Mouse (Mus musculus): ENCODE measurements around the gene Car11.

Car11 gene

DNA sequence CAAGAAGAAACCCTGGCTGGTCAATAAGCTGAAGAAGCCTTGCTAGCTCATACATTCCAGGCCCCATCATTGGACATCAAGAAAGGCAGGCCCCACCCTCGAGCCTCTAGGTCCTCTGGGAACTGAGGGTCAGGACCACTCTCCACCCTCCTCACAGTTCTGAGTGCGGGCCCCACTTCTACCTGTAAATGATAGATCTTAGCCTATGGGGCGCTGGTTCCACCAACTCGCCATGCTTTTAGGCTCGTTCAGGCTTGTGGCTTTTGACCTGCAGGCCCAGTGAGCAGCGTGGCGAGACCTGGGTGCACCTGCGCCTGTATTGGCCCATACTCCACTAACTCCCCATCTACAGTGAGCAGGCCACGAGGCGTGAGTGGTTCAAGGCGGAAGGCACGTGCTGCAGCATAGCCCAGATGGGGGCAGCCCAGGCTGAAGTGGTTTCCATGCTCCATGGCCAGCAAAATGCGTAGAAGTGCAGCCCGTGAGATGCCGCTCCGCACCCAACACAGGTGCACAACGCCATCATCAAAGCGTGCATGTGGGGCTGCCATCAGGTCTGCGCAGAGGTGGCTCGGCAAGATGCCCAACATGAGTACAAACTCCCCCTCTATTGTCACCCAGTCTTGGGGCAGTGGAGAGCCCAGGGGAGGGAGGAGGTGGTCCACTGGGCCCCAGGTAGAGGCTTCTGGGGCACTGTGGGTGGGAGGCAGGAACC is 11.0 kb downstream of the Car11 start:
- no peak for DNase-seq (ENCODE audit: low spot score in 2 of 2)

DNA sequence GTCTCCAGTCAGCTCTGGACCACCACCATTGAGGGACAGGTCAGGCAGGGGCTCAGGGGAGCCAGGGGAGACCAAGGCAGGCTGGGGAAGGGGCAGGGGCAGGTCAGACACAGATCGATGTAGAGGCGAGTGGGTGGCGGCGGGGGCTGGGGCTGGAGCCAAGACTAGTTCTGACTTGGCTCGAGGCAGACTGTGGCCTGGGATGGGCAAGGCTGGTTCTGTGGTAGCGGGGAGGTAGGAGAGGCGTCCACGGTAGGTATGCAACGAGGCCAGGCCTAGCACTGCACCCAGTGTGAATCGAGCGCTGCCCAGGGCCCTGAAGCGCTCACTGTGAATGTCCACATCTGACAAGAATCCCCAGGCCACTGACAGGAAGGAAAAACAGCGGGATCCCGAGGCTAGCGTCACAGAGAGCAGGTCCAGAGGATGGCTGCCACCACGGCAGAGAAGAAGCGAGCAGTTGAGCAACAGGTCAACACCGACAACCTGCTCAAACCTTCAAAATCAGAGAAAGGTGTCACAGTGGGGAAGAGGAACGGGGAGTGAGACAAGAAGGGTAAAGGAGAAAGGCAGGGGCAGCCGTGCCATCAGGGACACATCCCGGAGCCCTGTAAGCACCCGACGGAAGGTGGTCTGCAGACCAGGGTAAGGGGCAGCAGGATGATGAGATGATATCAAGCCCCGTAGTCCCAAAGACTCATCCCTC is 11.8 kb downstream of the Car11 start:
- no peak for DNase-seq (ENCODE audit: low spot score in 2 of 2)

DNA sequence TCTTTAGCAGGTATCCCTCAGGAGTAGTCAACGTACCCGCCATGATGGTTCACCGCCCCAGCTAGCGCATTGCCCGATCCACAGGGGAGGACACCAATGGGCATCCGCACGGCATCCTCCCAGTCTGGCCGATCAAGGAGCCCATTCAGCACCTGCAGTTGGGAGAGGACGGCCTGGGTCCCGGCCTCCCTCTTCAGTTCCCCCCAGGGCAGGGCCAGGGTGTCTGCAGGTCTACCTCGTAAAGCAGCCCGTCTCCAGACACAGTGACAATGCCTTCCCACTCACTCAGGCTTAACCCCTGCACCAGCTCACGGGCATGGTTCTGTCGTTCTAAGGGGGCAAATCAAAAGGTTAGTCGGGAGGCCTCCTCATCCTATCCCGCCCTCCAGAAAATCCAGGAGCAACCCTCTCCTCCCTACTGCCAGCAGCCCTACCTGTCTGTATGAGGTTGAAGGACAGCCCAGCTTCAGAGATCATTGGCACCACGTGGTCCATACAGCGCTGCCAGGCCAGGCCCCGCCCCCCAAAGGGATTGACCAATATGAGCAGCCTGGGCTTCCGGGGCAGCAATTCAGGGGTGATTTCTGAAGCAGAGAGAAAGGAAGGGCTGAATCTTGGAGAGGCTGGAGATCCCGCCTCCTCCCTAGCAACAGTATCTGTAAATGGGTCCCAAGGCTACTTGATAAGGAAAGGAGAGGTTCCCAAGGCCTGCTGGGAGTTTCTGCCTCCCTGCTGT is 12.5 kb downstream of the Car11 start:
- DNase-seq (ENCODE audit: low spot score in 2 of 2): no peak

DNA sequence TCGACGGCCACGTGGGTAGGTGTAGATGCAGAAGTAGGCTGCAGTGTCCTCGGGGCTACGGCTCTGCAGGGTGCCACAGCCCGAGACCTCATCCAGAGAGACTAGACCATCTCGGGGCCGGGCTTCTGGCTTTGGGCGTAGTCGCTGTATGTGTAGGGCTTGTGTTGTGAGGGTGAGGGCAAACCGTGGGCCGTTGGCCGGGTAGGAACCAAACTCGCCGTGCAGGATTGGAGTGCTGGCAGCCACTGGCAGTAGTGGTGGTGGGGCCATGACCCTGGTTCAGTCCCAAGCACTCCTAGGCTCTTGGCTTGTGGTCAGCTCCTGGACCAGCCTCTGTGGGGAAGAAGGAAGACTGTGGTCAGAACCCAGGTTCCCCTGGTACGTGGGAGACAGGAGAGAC is 13.8 kb downstream of the Car11 start:
- DNase-seq (ENCODE audit: low spot score in 2 of 2): no peak

DNA sequence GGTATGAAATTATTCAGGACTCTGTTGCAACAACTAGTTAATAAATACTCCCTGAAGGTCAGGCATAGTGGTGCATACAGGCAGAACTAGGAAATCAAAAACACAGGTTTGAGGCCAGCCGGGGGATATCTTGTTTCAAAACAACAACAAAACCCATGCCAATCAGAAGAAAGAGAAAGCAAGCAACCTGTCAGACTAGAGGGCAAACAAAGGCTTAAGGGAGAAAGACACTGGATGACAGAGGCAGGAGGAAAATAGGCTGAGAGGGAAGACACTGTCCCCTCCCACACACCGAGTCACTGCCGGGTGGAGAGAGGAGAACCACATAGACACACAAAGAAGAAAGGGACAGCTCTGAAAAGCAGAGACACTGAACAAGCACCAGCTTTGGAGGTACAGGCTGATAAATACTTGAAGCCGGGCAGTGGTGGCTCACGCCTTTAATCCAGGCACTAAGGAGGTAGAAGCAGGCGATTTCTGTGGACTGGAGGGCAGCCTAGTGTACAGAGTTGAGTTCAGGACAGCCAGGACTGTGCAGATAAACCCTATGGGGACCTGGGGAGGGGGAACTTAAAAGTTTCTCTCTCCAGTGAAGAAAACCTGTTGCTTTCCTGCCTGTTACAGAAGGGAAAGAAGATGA is 14.4 kb downstream of the Car11 start:
- DNase-seq (ENCODE audit: low spot score in 2 of 2): no peak

DNA sequence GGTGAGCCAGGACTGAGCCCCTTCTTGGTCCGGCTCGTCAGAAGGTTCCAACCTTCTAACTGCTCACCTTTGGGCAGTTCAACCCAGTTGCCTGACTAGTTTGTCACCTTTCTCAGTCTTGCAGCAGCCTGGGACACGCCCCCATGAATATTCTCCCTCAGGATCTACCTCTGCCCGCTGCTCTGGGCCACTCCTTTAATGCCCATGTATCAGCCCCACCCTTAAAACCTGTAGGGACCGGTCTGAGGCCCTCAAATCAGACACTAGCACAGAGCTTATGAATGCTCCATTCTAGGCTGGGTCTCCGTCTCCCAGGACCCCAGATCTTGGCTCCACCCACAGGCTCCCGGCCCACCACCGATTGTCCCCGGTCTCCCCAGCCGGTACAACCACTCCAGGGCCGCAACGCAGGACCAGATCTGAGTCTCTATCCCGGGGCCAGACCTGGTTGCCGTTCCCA is 15.0 kb downstream of the Car11 start:
- DNase-seq (ENCODE audit: low spot score in 2 of 2): no peak

DNA sequence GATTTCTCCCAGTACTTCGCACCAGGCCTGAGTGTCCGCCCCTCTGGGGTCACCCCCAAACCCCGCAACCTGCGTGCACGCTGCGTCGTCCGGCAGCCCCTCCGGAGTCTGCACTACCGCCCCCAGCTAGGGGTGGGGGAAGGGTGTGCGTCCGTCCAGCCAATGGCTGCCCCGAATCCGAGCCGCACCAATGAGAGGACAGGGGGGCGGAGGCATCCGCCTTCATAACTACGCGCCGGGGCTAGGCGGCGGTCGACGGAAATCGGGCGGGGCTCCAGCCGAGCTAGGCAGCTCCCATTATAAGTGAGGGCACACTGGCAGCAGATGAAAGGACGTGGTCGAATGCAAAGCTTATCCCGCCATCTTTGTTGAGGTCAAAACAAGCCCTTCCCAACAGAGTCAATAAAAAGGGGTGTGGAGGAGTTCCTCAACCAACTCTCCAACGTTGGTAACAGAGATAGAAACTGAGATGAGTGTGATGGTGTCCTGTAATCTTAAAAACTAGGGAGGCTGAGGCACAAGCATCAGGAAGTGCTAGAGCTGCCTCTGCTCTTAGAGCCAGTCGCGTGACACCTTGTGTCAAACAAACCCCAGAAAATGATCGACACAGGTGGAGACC is 15.6 kb downstream of the Car11 start, which contains the start of gene Rpl18:
Gene Rpl18, plus strand, starts transcription at position 368 of the 619 bp plus-strand sequence.
- peak; percentile 84 to 96 for DNase-seq (ENCODE audit: low spot score in 2 of 2)

DNA sequence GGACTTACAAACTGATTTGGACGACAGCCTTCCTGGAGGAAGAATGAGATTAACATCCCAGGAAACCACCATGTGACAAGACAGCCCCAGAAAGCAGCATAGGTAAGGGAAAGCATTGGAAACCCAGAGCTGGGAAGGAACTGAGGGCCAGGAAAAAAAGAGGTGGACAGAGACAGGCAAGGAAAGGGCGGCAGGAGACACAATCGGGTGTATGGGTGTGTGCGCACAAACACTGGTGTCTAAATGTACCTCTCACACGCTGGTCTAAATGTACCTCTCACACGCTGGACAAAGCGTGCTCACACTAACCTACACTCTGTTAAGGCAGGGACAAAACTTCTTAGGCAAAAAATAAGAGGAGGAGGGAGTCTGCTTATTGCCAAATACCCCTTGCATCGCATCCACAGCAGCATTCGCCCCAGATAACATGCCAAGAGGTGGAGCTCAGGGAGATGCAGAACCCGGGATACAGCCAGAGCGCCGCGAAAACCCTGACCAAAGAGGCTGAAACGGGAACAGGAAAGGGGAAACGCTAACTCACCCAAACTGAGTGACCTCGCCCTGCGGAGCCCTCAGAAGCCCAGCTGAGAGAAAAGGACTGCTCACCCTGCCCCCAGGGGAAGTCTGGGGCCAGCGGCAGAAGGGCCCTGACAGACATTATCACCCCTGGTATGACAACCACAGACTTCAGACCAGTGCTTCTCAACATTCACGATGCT is 16.3 kb downstream of the Car11 start:
- DNase-seq (ENCODE audit: low spot score in 2 of 2): peak; percentile 23 to 46

DNA sequence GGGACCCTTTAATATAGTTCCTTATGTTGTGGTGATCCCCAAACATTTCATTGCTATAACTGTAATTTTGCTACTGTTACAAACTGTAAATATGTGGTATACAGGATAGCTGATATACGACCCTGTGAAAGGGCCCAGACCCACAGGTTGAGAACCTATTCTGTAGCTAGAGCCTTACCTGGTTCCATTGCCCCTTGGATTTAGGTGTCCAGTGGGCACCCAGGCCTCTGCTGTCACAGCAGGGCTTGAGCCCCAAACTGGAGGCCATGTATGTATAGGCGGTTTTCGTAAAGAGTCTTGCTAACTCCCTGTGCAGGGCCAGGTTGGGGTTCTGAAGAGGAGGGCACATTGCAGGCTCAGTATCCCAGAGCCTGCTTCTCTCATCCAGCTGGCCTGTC is 16.8 kb downstream of the Car11 start:
- DNase-seq (ENCODE audit: low spot score in 2 of 2): no peak

DNA sequence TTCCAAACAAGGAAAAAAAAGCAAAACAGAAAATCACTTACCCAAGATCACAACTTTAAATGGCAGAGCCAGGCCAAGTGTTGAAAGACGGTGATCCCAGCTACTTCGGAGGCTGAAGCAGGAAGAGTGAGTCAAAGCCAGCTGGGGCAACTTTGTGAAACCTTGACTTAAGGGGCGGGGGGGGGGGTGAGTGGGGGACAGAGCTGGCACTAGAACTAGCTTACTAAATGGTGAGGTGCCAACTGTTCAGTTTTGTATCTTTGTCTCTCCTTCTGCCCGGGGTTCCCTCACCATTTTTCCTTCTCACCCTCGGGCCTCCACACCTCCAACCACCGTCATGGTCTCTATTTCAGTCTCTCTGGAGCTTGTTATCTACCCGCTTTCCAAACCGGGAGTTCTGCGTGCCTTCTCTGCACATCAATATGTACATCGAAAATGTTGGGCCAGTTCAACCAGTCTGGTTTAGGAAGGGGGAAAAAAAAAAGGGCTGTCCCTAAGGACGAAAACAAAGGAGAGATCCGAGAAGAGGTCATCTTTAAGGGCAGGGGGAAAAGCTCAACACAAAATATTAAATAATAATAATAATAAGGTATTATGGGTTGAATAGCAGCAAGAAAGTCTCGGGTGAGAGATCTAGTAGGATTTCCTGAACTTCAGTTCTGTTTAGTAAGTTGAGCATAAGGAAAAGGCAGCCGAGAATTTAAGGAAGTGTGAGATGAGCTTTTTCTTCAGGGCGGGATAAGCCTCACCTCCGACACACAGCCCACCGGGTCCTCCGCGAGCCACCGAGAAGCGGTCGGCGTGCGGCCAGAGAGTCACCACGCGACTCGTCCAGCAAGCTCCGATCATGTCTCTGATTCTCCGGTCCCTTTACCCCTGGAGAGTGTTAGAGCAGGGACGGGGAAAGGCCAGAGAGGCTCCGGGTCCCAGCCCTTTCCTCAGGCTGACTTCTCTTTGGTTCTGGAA is 17.6 kb downstream of the Car11 start:
- DNase-seq (ENCODE audit: low spot score in 2 of 2): no peak

DNA sequence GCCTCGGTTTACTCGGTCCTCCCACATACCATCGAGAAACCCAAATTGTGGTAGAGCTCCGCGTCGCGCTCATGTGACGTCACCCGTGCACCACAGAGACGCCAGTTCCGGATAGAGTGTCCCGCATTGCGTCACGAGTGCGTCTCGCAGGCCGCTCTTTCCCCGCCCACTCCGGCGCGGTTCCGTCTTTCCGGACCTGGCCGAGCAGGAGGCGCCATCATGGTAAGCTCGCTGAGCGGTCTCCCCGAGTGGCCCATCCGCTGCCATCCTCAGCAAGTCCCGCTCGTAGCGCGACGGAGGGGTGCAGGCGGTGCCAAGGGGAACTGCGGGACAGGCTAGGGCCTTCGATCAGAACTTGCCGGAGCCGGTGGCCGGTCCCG is 18.3 kb downstream of the Car11 start, which contains the start of gene Sphk2:
Gene Sphk2, minus strand, starts transcription at position 85 of the 380 bp plus-strand sequence.
- DNase-seq (ENCODE audit: low spot score in 2 of 2): peak; percentile 98

DNA sequence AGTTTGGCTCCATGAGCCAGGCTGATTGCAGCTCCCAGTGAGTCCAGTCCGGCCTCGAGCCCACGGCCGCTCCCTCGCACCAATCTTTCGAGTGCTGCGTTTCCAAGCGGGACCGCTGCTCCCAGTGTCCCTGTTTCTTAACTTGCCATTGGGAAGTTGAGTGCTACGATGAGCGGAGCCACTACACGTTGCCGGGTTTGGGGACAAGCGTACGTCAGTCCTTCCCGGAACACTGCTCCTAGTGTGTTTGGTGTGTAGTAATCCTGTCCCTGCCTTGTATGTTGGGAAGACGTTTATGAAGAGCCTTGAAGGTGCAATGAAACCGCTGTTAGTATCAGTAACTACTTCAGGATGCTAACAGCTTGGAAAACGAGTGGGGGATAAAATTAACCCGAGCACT is 18.7 kb downstream of the Car11 start:
- no peak for DNase-seq (ENCODE audit: low spot score in 2 of 2)

DNA sequence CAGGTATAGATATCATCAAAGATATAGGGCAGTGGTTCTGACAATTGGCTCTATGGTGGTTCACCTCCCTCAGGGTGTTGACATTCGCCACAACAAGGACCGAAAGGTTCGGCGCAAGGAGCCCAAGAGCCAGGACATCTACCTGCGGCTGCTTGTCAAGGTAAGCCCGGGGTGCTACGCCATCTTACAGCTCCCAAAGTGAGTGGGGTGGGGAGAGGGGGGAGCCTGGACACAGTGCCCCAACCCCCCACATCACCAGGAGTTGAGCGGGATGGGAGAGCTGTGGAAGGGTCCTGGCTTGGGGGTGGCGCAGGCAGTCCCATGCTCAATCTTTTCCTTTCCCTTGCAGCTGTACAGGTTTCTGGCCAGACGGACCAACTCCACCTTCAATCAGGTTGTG is 19.5 kb downstream of the Car11 start:
- DNase-seq (ENCODE audit: low spot score in 2 of 2): no peak

DNA sequence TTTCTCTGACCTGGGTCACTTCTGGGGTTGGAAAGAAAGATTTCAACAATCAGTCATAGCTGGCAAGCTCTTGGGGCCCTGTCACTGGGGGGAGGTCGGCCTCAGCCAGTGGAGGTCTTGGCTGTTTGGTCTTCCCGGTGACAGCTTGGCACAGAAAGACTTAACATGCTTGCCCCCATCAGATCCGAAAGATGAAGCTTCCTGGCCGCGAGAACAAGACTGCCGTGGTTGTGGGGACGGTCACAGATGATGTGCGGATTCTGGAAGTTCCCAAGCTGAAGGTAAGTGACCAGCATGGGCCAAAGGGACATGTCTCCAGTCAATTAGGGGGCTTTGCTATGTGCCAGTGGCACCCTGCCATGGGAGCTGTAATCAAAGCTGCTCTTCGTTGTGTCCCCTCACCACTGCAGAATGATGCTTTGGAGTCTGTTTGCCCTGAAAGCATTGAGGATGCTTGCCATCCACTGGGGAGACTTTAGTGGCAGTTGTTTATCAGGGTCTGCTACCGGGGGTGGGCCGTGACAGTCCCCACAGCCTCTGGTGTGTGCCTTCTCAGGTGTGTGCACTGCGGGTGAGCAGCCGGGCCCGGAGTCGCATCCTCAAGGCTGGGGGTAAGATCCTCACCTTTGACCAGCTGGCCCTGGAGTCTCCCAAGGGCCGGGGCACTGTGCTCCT is 20.2 kb downstream of the Car11 start:
- DNase-seq (ENCODE audit: low spot score in 2 of 2): no peak

DNA sequence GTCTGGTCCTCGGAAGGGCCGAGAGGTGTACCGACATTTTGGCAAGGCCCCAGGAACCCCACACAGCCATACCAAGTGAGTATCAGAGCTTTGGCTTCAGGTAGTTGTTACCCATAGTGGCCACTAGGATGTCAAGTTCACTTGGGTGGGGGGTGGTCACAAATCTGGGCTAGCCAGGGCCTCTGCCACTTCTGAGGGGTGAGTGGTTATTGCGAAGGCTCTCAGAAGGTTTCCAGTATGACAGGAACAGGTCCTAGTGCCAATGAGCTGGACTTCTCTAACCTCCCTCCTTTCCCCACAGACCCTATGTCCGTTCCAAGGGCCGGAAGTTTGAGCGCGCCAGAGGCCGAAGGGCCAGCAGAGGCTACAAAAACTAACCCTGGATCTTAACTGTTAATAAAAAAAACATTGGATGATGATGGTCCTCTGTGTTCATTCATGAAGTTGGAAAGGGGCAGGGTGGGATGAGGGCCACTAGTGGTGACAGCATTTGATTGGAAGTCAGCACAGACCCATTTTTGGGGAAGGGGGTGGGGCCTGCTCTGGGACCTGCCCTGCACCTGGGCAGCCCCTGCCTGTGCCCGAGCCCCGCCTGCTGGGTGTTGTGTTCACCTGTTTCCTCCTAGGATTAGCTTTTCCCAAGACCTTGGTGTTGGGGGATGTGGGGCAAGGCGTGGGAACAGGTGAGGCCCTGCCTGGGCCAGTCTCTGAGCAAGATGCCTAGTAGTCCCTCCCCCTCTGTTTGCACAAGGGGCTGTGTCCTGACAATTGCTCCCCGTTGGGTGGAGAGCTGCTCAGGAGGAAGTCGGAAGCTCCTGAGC is 21.0 kb downstream of the Car11 start, which contains the start of gene Fam83e:
Gene Fam83e, plus strand, starts transcription at position 800 of the 821 bp plus-strand sequence.
- DNase-seq (ENCODE audit: low spot score in 2 of 2): no peak

DNA sequence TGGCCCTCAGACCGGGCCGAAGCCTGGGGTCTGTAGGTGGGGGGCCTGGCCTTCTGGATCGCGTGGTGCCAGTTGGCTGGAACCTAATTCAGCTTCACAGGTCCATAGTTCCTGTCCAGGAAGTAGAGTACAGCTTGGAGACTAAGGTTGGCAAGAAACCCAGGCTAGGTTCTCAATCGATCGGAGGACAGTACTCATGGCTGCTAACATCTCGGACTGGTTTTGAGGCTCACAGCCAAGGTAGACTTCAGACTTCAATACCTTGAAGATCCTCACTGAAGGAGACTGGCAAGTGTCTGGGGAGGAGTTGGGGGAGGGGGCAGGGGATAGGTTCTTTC is 21.6 kb downstream of the Car11 start:
- no peak for DNase-seq (ENCODE audit: low spot score in 2 of 2)

DNA sequence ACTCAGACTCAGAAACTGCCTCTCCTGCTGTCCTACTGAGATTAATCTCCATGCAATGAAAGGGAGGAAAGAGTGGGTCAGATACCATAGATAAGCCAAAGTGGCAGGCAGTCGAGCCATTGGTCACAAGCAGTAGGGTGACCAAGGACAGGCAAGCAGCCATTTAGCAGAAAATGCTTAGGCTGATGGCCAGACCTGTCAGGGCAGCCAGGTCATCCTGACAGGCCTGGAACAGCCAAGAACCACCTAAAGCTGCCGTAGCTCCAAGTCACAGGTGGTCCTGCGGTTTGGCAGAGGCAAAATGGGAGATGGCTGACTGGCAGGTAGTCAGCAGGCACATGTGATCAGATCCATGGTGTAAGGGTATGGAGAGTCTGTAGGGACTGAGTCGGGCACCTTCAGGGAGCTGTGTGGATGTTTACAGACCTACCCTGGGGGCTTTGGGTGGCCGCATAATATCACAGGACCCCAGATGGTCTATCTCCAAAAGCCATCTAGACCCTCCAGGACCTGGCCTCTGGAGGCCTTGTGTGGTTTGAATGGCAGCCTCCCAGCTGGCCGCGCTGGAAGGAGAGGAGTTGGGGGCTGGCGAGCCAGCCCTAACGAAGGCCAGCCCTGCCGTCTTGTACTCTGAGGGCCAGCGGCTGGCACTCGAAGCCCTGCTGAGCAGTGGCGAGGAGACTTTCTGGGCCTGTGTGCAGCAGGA is 22.2 kb downstream of the Car11 start:
- no peak for DNase-seq (ENCODE audit: low spot score in 2 of 2)

DNA sequence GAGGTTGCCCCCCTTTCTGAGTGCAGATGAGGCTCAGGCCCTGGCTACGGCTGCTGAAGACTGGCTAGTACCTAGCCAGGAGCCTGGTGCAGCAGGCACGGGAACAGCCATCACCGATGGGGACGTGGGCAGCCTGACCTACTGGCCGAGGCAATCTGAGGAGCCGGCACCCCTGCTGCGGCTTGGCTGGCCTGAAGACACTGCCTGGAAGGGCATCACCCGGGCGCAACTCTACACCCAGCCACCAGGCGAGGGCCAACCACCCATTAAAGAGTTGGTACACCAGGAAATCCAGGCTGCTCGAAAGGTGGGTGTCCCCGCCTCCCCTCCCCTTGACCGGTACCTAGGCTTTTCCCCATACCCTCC is 22.7 kb downstream of the Car11 start:
- DNase-seq (ENCODE audit: low spot score in 2 of 2): no peak

Measured in spleen, postnatal 10 days (tissue).